Mouse (Mus musculus) natural killer cell, adult 2 months (primary cell): Measurements from ENCODE around the gene Urad.

Source experiments
- DNase-seq, 2 experiments: peaks; one replicate each; pipeline ENCODE4 v3.0.0; 2022; ENCODE audit warnings: low spot score in 2 of 2

Gene Urad

DNA sequence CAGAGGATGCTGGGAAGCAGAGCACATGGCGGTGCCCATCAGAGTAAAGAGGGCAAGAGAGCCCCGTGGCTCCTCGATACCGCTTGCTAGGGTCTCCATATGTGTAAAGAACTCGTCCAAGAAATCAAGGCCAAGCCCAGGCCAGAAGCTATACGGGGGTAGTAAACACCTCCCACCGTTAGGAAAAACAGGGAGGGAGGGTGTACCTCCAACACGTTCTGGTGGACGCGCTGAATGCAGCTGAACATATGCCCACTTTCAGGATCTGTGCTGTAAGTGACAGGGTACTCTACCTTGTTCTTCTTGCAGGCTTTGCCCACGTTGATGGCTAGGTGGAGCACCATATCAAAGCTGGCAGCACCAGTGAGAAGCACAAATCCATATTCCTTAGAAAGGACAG lies 3.7 kb upstream of the Urad start:
- DNase-seq = no peak

DNA sequence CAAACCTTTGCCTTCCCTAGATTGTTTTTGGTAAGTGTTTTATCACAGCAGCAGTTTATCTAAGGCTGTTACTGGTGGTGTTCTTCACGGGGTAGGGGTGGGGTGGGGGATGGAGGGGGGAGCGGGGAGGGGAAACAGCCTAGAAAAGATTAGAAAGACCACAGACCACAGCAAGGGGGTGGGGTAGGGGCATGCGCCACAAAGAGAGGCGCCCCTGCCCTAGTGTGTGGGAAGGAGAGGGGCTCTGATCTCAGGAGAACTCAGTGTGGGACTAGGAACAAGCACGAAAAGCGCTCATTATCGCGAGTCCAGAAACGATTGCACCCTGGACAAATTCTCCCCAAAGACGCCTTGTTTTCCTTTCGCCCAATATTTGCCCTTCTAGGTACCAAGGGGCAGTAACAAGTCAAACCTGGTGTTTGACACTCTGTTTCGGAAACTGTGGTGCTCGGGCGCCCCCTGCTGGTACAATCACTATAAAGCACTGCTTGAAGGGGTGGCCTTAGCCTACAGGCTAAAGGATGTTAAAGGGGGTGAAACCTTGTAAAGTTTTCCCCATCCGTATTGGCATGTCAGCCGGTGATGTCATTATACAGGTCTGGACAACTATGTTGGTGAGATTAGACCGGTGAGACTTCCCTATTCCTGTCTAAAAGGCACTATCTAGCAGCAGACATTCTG lies 1.1 kb upstream of the Urad start:
- peak; percentile 56 to 83 for DNase-seq

DNA sequence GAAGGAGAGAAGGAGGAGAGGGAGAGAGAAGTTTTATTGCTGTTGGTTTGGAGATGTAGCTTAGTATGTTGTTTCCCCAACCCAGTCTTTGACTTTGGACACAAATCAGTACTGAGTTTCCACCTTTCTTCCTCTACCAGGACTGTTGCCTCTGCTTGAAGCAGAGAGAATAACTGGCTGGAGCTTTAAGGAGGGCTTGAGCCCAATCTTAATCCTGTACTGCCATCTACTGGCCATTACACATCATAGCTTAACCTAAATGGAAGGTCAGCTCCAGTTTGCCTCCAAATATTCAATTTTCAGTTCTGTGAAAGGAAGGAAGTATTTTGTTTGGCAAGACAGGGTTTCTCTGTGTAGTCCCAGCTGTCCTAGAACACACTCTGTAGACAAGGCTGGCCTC lies 2.6 kb downstream of the Urad start:
- peak in 1 of 2 experiments; percentile 31 for DNase-seq

DNA sequence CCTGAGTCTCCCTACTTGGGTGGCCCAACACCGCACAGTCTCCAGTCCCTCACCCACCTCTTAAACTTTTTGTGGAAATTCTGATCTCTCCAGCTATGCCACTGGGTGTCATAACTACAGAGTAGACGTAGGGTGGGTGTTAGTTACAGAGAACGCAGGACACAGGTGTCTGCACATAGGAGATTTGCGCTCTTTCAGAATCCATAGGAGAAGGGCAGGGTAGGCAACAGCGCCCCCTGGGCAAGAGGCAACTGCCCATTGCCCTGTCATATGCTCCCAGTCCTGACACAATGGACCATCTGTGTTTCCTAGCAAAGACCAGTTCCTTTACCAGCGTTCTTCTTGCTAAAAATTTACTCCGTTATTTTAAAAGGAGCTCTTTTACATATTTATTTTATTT lies 4.2 kb downstream of the Urad start:
- no peak for DNase-seq

DNA sequence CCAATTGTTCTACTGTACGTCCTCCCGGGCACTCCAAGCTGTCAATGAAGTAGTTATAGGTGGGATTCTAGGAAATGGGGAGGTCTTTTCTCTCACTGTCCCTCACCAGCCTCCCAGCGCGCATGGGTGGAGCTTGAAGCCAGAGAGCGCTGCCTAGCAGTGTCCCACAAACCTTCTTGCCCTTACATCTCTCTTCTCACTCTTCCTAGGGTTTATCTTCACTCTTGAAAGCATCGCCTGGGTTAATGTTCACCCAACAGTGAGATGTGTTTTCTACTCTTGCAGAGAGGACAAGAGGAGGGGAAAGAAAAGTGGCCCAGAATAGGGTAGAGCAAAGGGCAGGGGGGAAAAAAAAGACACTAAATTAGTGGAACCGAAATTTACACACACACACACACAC lies 4.9 kb downstream of the Urad start:
- no peak for DNase-seq

DNA sequence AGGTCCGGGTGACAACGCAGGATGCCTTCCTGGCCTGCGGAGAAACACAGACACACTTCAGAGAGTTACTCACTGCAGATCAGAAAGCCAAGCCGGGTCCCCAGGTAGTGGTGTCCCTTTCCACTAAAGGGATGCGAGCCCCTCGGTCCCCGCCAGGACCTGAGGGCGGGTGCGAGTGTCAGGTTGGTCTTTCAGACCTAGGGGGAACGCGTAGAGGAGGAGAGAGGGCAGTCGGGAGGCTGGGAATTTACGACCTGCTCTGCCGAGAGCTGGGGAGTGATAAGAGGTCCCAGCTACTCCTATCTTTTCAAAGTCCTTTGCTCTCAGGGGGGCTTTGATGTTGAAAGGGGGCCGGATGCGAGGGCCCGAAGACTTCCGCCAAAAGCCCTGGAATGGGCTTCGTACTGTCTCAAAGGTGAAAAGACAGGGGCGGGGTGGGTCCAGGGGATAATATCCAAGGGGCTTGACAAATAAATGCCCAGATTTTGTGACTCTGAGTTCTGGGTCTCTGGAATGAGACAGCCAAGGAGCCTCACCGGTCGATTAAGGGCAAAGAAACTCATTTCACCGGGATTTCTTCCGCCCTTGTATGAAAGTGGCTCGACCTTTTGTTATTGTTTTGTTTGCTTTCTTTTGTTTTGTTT lies 6.7 kb downstream of the Urad start:
- DNase-seq = no peak

DNA sequence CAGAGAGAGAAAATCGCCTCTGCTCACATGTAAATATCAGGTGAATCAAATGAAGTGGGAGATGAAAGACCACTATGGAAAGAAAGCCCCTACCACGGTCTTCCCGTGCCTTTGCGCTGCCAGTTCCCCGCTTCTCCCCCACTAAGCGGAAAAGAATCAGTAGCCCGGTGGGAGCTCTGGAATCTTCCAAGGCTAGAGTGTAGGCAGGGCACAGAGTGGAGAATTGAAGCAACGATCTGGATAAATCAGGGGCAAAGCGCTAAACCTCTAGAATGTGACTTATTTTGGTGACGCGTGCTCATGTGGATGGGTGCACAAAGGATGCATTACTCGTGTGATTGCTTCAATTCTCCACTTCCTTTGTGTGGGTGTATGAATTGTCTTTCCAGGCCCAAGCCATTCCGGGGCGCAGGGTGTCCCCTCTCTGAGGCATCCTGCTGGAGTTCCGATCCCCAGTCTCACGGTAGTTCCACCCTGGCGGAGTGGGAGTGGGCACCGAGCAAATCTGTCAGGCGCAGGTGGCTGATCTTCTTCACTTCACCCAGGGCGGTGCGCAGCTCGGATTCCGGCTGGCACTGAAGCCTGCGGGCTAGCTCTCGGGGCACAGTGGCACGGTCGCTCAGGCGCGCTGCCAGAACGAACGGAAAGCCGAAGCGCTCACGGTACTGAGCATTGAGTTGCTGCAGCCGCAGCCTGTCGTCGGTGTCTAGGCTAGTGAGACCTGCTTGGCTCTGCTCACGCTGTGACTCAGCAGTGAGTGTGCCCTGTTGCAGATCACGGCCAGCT lies 7.4 kb downstream of the Urad start:
- DNase-seq = no peak

DNA sequence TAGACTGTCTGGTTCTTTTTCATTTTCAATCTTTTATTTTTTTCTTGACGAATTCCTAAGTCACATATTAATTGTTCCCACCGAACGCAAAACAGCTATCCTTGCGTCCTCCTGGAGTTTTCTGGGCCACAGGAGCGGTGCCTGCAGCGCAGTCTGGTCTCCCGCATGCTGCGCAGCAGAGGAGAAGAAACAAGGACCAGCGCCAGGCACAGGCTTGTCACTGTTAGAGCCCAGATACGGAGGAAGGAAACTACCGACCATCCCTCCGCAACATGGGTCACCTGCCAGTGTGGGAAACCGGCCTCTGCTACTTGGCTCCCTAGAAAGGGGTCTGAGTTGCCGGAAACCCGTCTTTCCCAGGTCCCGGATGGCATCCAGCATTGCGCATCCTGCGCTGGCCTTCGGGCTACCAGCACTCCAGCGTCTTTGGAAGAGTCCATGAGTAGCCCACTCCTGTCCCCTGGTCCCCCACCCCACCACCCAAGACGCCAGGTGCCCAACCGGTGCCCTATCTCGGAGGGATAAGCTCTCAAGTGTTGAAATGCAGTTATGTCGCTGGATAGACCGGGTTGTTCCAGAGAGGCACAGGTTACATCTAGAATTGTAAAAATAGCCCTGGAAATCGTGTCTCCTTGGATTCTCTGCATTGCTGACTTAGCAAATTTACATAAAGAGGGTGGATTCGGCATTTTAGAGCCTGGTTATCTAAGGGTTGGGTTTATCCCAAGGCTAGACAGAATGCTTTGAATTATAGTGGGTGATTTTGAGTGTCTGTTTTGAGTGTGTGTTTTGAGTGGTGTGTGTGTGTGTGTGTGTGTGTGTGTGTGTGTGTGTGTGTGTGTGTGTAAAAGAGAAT lies 9.2 kb downstream of the Urad start:
- no peak for DNase-seq

DNA sequence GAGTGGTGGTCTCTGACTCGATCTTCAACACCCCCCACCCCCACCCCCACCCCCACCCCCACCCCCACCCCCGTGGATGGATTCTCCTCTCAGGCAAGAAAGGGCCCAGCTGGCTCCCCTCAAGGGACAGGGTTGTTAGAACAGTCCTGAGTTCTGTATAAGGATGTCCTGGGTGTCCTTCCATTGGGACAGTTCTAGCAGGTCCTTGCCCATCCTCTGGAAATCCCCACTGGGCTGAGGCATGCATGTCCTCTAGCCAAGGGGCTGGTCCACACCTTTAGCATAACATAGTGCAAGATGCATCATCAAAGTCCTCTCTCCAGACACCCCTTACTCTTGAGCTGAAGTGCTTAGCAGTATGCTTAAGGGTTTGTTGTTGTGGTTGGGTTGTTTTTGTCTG lies 12.5 kb downstream of the Urad start:
- DNase-seq = no peak

DNA sequence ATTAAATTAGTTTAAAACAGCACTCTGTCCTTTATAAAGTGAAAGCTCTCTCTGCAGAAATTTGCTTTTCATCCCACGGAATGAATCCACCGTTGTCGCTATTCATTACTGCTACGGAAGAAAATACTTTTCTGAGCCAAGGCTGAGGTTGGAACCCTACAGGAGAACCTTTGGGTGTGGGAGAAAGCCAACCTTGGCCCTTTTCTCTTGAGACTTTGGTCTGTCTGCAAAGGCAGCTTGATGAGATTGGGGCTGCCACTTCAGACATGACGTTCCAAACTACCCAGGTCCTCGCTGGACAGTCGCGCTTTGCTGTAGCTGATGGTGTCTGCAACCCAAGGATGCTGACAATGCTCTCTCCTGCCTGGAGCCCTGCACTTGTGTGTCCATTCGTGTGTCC lies 13.8 kb downstream of the Urad start:
- DNase-seq = no peak

DNA sequence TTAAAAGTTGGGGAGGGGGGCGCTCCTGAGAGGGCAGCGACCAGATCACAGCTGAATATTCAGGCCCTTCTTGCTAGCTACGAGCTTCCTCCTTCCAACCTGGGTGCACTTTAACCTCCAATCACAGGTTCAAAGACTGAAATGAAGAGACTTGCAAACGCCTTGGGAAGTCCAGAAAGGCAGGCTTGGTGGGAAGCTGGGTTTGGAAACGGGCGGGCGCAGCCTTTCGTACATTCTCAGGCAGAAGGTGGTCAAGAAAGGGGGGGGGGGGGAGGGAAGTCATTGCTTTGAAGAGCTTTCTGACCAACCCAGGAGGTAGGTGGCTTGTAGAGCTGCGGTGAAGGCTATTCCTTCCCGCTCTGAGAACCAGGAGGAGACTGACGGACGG lies 14.8 kb downstream of the Urad start:
- DNase-seq = no peak

DNA sequence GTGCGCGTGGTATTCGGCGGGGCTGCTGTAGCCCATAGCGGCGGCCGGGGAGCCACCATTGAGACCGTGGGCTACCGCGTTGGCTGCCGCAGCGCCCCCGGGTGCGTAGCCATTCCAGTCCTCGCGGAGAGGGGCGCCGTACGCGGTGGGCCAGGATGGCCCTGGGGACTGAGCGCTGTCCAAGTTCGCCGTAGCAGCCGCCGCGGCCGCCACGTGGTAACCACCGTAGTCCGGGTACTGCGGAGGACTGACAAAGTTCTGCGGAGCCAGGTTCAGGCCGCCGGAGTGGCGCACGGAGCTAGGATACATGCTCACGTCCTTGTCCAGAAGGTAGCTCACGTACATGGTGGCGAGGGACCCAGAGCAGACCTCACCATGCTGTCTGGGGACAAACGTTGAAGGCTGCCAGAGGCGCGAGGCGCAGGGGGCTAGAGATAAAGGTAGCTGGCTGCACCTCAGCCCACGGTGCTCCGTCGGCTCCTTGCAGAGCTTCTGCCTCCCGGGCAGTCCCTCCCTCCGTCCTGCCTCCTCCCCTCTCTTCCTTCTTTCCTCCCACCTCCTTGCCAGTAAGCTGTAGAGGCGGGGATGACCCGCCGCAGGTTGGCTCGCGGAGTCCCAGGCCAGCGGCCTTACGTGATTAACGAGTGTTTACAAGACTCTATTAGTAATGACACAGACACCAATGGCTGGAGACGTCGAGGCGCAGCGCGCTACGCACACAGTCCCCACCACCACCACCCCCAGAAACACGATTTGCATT lies 15.4 kb downstream of the Urad start, which contains the start of gene Cdx2:
TSS of gene Cdx2 (minus strand) at position 633 of the 760 bp plus-strand sequence.
- no peak for DNase-seq

DNA sequence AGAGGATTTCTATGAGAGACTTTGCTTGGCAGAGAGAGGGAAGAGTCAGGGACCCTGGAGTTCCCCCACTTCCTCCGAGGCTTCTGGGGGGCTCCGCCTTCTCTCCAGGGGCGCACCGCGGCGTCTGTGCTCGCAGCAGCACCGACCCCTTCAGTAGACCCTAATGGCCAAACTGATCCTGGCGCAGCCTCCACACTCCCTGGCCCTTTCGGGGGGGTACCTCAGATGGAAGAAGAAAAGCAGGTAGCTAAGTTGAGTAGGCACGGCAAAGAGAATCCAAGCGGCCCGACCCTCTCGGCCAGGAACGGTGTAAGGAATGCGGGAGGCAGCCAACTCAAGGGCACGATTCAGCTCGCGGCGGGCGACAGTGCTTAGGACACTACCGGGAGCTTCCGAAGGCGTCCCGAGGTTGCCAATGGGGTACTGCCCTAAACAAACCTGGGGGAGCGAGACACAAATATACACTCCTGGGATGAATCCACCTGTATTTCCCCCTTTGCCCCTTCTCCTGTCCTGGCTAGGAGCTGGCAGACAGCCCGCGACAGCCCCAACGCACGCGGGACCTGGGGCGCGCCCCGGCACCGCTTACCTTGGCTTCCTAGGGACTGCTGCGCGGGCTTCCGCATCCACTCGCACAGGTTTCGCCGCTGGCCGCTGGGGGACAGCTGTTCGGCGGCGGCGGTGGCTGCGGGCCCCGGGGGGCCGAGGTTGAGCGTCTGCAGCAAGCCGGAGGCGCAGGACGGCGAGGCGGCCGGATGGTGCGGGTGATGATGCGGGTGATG lies 16.2 kb downstream of the Urad start:
- DNase-seq = no peak

DNA sequence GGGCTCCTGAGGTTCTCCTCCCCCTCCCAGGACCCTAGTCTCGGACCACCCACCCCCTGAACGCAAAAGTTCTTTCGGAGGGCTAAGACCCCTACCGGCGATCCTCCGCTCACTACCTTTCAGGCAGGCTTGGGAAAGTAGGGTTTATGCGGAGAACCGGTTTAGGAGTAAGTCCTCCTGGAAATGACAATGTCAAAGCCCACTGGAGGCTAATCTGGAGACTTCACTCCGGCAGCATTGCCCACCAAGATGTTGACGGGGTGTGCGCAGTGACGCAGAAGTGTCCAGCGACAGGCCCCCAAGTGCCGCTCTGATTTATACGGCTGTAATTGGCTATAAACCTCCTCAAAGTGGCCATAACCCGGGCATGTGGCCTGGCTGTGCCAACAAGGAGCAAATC lies 17.1 kb downstream of the Urad start:
- no peak for DNase-seq

DNA sequence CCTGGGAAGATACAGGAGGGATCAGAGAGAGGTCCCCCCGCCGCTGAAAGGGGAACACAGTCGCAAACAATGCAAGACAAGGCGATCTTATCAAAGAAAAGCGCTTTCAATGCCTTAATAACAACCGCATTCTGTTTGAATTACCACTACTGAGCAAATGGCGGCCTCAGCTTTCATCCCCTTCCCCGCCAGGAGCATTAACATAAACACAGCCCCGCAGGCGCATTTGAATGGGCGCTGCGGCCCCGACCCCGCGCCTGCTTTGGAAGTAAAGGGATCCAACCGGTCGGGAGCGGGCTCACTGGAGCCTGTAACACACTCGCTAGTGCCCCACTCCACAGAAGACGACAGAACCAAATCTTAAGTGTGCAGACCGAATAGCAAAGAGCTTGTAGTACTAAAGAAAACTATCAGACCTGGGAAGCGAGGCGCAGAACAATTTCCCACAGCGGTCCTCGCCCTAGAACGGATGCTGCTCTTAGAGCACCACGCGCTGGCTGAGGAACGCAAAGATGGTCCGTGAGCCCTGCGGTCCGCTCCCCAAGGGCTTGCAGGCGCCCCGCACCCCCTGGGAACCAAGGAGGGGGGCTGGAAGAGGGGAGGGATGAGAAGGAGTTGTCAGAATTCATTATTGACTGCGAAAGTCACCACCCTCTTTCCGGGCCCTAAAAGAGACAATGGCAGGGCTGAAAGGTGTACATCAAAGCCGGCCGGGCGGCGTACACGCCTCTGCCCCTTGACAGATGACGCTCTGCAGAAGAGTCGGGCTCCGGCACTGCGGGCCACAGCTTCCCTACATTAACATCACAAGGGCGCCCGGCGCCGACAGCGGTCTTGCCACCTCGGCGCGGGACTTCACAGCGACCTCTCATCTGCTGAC lies 17.7 kb downstream of the Urad start:
- no peak for DNase-seq

DNA sequence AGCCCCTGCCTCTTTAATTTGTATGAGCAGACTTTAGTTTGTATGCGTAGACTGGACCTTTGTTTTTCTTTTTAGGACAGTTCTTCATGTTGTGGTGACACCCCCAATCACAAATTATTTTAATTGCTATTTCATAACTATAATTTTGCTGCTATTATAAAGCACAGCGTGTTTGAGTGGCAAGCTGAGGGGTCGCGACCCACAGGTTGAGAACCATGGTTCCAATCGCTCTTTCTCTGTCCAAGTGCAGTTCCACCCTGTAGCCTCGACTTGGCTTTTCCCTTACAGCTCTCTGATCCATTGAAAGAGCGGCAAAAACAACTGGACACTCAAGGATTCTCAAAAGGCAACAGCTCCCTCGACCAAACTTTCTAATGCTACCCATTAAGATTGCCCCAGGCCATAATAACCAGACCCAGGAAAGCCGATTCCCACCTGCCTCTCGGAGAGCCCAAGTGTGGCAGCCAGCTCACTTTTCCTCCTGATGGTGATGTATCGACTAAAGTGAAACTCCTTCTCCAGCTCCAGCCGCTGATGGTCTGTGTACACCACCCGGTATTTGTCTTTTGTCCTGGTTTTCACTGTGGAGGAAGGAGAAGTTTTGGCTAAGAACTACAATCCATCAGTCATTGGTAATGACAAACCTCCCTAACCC lies 19.4 kb downstream of the Urad start:
- DNase-seq = no peak

DNA sequence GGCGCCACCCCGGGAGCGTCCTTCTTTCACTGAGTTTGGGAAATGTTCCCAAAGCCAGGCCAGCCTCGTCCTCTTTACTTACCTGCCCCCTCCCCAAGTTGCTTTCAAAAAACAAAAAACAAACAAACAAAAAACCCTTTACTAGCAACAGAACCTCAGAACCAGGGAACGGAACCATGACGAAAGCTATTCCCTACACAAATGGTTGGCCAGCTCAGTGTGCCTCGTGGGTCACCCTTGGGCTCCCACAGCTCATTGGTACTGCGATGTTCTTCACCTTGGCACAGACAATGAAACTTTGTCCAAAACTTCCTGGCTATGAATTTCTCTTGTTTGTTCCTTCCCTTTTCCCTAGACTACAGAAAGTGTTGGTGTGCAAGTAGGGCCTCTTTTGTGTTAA lies 20.1 kb downstream of the Urad start:
- no peak for DNase-seq

DNA sequence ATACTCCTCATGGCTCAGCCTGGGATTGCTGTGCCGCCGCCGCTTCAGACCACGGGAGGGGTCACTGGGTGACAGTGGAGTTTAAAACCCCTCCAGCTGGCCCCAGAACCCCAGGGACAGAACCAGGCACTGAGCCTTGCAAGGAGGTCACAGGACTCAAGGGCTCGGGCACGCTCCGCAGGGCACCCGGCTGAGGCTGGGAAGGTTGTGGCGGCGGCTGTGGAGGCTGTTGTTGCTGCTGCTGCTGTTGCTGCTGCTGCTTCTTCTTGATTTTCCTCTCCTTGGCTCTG lies 20.5 kb downstream of the Urad start:
- no peak for DNase-seq
